32 mouse cellular contexts compared by ENCODE assay signal in the genomic region with DNA sequence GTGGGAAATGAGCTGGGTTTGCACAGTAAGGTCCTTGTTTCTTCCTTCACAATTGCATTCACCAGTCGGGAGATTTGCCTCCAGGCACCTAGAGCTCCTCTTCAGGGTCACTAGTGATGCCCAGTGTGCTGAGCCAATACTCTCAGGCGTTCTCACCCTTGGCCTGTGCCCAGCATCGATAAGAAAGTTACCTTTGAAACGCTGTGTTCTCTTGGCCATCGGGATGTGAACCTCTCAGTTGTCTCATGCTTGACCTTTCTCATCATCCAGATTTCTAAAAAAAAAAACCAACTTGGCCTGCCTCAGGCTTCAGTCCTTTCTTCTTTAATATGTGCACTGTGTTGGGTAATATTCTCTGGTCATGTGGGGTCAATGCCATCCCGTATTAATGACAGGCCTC. TPM values are rescaled to one million over a fixed set of nuclear protein-coding genes. Genes with fewer than 3 reads are reported as not detected.
"Had no signal": no experiment of that assay in that cellular context is flagged by ENCODE, and none has a peak within 500 bp of the region (broad histone marks: within the 10 kb centered on the region; RNA-seq: fewer than 3 reads in every experiment).

No protein-coding gene starts in this region.

- DNase-seq: kidney, adult 2 months; kidney, postnatal 25 days; layer of hippocampus, adult 9-11 months; liver; liver, postnatal 0 days; lung, embryonic 14.5 days; right cerebral cortex, adult 18-20 months; right cerebral cortex, postnatal 14 days; right cerebral cortex, postnatal 4 days; thymus, adult 18-20 months; thymus, postnatal 14 days; thymus, postnatal 4 days had no signal

RNA-seq across cellular contexts. Expression of gene Ccdc169, which starts 9.3 kb away (rescaled TPM):
- total RNA-seq: monocyte, adult 5-6 weeks; neutrophil, adult 5-6 weeks had no signal
- polyA plus RNA-seq: intestine, embryonic 16.5 days; kidney, embryonic 14.5 days; large intestine, adult 2 months; liver, embryonic 14.5 days; liver, postnatal 0 days; lung, embryonic 14.5 days; lung, postnatal 0 days; neural tube, embryonic 13.5 days; stomach, embryonic 14.5 days had no signal

RNA-seq across cellular contexts. Expression of gene Sohlh2, which starts 35.4 kb away (rescaled TPM):
- total RNA-seq: layer of hippocampus, adult 2 months; layer of hippocampus, postnatal 25 days; left cerebral cortex, adult 18-20 months; left cerebral cortex, postnatal 25 days; monocyte, adult 5-6 weeks; neutrophil, adult 5-6 weeks had no signal
- polyA plus RNA-seq: intestine, embryonic 16.5 days; kidney, adult 2 months; kidney, embryonic 14.5 days; kidney, postnatal 0 days; large intestine, adult 2 months; limb, embryonic 10.5 days; limb, embryonic 13.5 days; liver, embryonic 14.5 days; liver, postnatal 0 days; lung, embryonic 14.5 days; lung, postnatal 0 days; midbrain, embryonic 10.5 days; midbrain, embryonic 13.5 days; midbrain, embryonic 16.5 days; neural tube, embryonic 13.5 days; stomach, embryonic 14.5 days; stomach, postnatal 0 days had no signal
